Mouse (Mus musculus) thymus, adult 2 months (tissue): Measurements from ENCODE around the gene Il9. TPM values are rescaled to one million over a fixed set of nuclear protein-coding genes. Genes with fewer than 3 reads are reported as not detected.

Source experiments
- DNase-seq: peaks from one replicate; pipeline ENCODE4 v3.0.0; 2021
- H3K27ac ChIP-seq: fragments of 200-500 bp; 2 replicates; pipeline ENCODE4 v1.5.1; 2012; ENCODE audit warnings: low read length, control low read depth; ENCODE audit not compliant: control insufficient read depth, insufficient read depth
- H3K27me3 ChIP-seq: fragments of 200-500 bp; 2 replicates; pipeline ENCODE4 v1.6.1; 2012; ENCODE audit warnings: mild to moderate bottlenecking, low read length, moderate library complexity, mixed read lengths; ENCODE audit not compliant: control insufficient read depth, insufficient read depth
- H3K36me3 ChIP-seq: fragments of 200-500 bp; 2 replicates; pipeline ENCODE4 v1.6.1; 2012; ENCODE audit warnings: mild to moderate bottlenecking, low read length, moderate library complexity; ENCODE audit not compliant: control insufficient read depth, insufficient read depth
- H3K4me1 ChIP-seq: fragments of 200-500 bp; replicated peaks from 2 replicates; pipeline ENCODE4 v1.6.1; 2012; ENCODE audit warnings: low read length; ENCODE audit not compliant: control insufficient read depth, insufficient read depth
- H3K4me3 ChIP-seq: fragments of 200-500 bp; 2 replicates; pipeline ENCODE4 v1.5.1; 2012; ENCODE audit warnings: mild to moderate bottlenecking, low read length, control low read depth, moderate library complexity; ENCODE audit not compliant: control insufficient read depth, insufficient read depth
- CTCF ChIP-seq: fragments of 200-500 bp; IDR thresholded peaks from 2 replicates; pipeline ENCODE4 v1.5.1; 2012; ENCODE audit warnings: mild to moderate bottlenecking, control low read depth, low read length, moderate library complexity, borderline replicate concordance; ENCODE audit not compliant: control insufficient read depth, poor library complexity, insufficient read depth; ENCODE audit errors: extremely low read depth
- POLR2A ChIP-seq: fragments of 200-500 bp; IDR thresholded peaks from 2 replicates; pipeline ENCODE4 v1.6.1; 2012; ENCODE audit warnings: mild to moderate bottlenecking, low read length, control low read depth, moderate library complexity; ENCODE audit not compliant: control insufficient read depth, poor library complexity, insufficient read depth; ENCODE audit errors: extremely low read depth
- WGBS: fragments of 180-500 bp; shearing (Covaris S2); methylation state at CpG from one replicate; pipeline ENCODE4 v1.1.7; 2018; 5-methylcytosine and 5-hydroxymethylcytosine counted together
- polyA plus RNA-seq: library from polyadenylated mRNA; depleted of rRNA; stranded (reverse); fragments of >200 nt; gene quantifications from 2 replicates; pipeline ENCODE4 v1.2.3, GENCODE M21; 2012

The Il9 gene
- polyA plus RNA-seq, 1 experiment: 1.6 TPM

- Histone ChIP-seq H3K4me3 (no peak overlapping the region), H3K4me1 (peaks cover 12% of the 10 kb centered on the region), H3K27ac (no peak overlapping the region), H3K36me3 (no peaks in the 10 kb centered on the region), H3K27me3 (no peaks in the 10 kb centered on the region)
- DNase-seq: peak; percentile 71
- 8% methylated on average over 5 of the region's 5 CpGs for WGBS
- TF ChIP-seq POLR2A: no peak
- no peak for TF ChIP-seq CTCF
These were observed 5.3 kb downstream of the Il9 start for GRCm38 (mm10) chr13:56476790-56477189.

GRCm38 (mm10) chr13:56475363-56475762 lies 6.7 kb downstream of the Il9 start:
- peak; percentile 30; the same call in 1 of the 2 replicates for TF ChIP-seq CTCF
- TF ChIP-seq POLR2A: no peak
- no peak overlapping the region for H3K4me3 ChIP-seq
- WGBS: 25% methylated on average over 4 of the region's 4 CpGs
- H3K36me3 ChIP-seq: no peaks in the 10 kb centered on the region
- H3K4me1 ChIP-seq: peaks cover 12% of the 10 kb centered on the region
- no peaks in the 10 kb centered on the region for H3K27me3 ChIP-seq
- DNase-seq: peak; percentile 53
- H3K27ac ChIP-seq: no peak overlapping the region

GRCm38 (mm10) chr13:56472661-56473060 lies 9.4 kb downstream of the Il9 start:
- Histone ChIP-seq H3K4me3 (no peak overlapping the region), H3K36me3 (no peaks in the 10 kb centered on the region), H3K4me1 (peaks cover 9% of the 10 kb centered on the region; the same call in 1 of the 2 replicates), H3K27me3 (no peaks in the 10 kb centered on the region), H3K27ac (no peak overlapping the region)
- TF ChIP-seq POLR2A (no peak), CTCF (no peak)
- no peak for DNase-seq
- WGBS: 92% methylated on average over 9 of the region's 9 CpGs

- Histone ChIP-seq H3K27ac (no peak overlapping the region), H3K4me1 (peaks cover 7% of the 10 kb centered on the region; the same call in 1 of the 2 replicates), H3K27me3 (no peaks in the 10 kb centered on the region), H3K4me3 (no peak overlapping the region), H3K36me3 (no peaks in the 10 kb centered on the region)
- TF ChIP-seq CTCF (no peak), POLR2A (no peak)
- no peak for DNase-seq
- WGBS: 69% methylated on average over 9 of the region's 9 CpGs
These were observed 10.1 kb downstream of the Il9 start for GRCm38 (mm10) chr13:56471951-56472350.

GRCm38 (mm10) chr13:56471211-56471610 lies 10.8 kb downstream of the Il9 start:
- no peak overlapping the region for H3K4me3 ChIP-seq
- no peaks in the 10 kb centered on the region for H3K4me1 ChIP-seq
- H3K27me3 ChIP-seq: no peaks in the 10 kb centered on the region
- H3K36me3 ChIP-seq: no peaks in the 10 kb centered on the region
- TF ChIP-seq POLR2A (no peak), CTCF (no peak)
- WGBS: 84% methylated on average over 6 of the region's 6 CpGs
- no peak for DNase-seq
- H3K27ac ChIP-seq: no peak overlapping the region

GRCm38 (mm10) chr13:56468536-56468935 lies 13.5 kb downstream of the Il9 start:
- Histone ChIP-seq H3K27ac (no peak overlapping the region), H3K27me3 (no peaks in the 10 kb centered on the region), H3K4me3 (no peak overlapping the region), H3K36me3 (no peaks in the 10 kb centered on the region), H3K4me1 (no peaks in the 10 kb centered on the region)
- DNase-seq: no peak
- 78% methylated on average over 4 of the region's 4 CpGs for WGBS
- TF ChIP-seq CTCF (no peak), POLR2A (no peak)

GRCm38 (mm10) chr13:56467786-56468185 lies 14.3 kb downstream of the Il9 start:
- TF ChIP-seq POLR2A (no peak), CTCF (no peak)
- WGBS: 95% methylated on average over 7 of the region's 7 CpGs
- Histone ChIP-seq H3K36me3 (no peaks in the 10 kb centered on the region), H3K4me1 (no peaks in the 10 kb centered on the region), H3K27ac (no peak overlapping the region), H3K4me3 (no peak overlapping the region), H3K27me3 (no peaks in the 10 kb centered on the region)
- no peak for DNase-seq
